Mouse (Mus musculus) liver, embryonic 15.5 days (tissue): ENCODE results near the gene 9930111J21Rik2. TPM values are rescaled to one million over a fixed set of nuclear protein-coding genes. Genes with fewer than 3 reads are reported as not detected.
A peak's percentile ranks its signal among the peaks of the same experiment; 100 is the strongest.
"Not testable (repeated sequence)": the region's sequence is repeated elsewhere in the genome, so short reads cannot be mapped to it uniquely, and the experiment has no call there.

Source experiments
- ATAC-seq: fragments of 200-750 bp; cut with Nextera tagmentation; 2 replicates; pipeline ENCODE4 v1.8.0; 2017; ENCODE audit warnings: moderate number of reproducible peaks, mild to moderate bottlenecking, moderate library complexity; ENCODE audit not compliant: insufficient read depth
- H3K27ac ChIP-seq: fragments of 300-500 bp; sonication (generic); replicated peaks from 2 replicates; pipeline ENCODE4 v1.5.1; 2015; ENCODE audit warnings: mild to moderate bottlenecking, inconsistent platforms
- H3K27me3 ChIP-seq: fragments of 300-500 bp; sonication (generic); 2 replicates; pipeline ENCODE4 v1.6.1; 2015; ENCODE audit warnings: mild to moderate bottlenecking, inconsistent platforms
- H3K36me3 ChIP-seq: fragments of 300-500 bp; sonication (generic); replicated peaks from 2 replicates; pipeline ENCODE4 v1.6.1; 2015; ENCODE audit warnings: moderate library complexity, mild to moderate bottlenecking, inconsistent platforms
- H3K4me1 ChIP-seq: fragments of 300-500 bp; sonication (generic); replicated peaks from 2 replicates; pipeline ENCODE4 v1.6.1; 2015; ENCODE audit warnings: inconsistent platforms
- H3K4me2 ChIP-seq: fragments of 300-500 bp; sonication (generic); 2 replicates; pipeline ENCODE4 v1.6.1; 2015; ENCODE audit warnings: moderate library complexity, mild to moderate bottlenecking, inconsistent platforms
- H3K4me3 ChIP-seq: fragments of 300-500 bp; sonication (generic); replicated peaks from 2 replicates; pipeline ENCODE4 v1.5.1; 2015; ENCODE audit warnings: mild to moderate bottlenecking, inconsistent platforms
- H3K9ac ChIP-seq: fragments of 300-500 bp; sonication (generic); 2 replicates; pipeline ENCODE4 v1.6.1; 2015; ENCODE audit warnings: moderate library complexity, mild to moderate bottlenecking, inconsistent platforms
- H3K9me3 ChIP-seq: fragments of 300-500 bp; sonication (generic); replicated peaks from 2 replicates; pipeline ENCODE4 v1.6.1; 2016; ENCODE audit warnings: inconsistent platforms
- WGBS: fragments of 180-500 bp; shearing (Covaris S2); methylation state at CpG from one replicate; pipeline ENCODE4 v1.1.7; 2015; ENCODE audit warnings: mixed read lengths; ENCODE audit not compliant: insufficient replicate concordance; 5-methylcytosine and 5-hydroxymethylcytosine counted together
- polyA plus RNA-seq: library from polyadenylated mRNA; unstranded; fragments of >200 nt; fragmentation: Nextera tagmentation; extraction: Ambion mirVana; gene quantifications from 2 replicates; pipeline ENCODE4 v1.2.1, GENCODE M21; 2015

Gene 9930111J21Rik2
- polyA plus RNA-seq, 1 experiment from 2014 or later = 1.2 TPM

- H3K27ac ChIP-seq, H3K4me3 ChIP-seq, H3K4me2 ChIP-seq, H3K9me3 ChIP-seq, H3K4me1 ChIP-seq, ATAC-seq, H3K36me3 ChIP-seq, H3K9ac ChIP-seq, H3K27me3 ChIP-seq: not testable (repeated sequence)
- 16% methylated on average over 2 of the region's 2 CpGs for WGBS
Measured at GRCm38 (mm10) chr11:48994018-48994417, 57.0 kb downstream of the 9930111J21Rik2 start, which contains the start of gene Tgtp1. Gene Tgtp1 (minus strand): TSS chr11:48994172.

GRCm38 (mm10) chr11:48993296-48993695 lies 57.7 kb downstream of the 9930111J21Rik2 start:
- 44% methylated on average over 10 of the region's 10 CpGs for WGBS
- H3K27me3 ChIP-seq, ATAC-seq, H3K27ac ChIP-seq, H3K4me3 ChIP-seq, H3K4me1 ChIP-seq, H3K9ac ChIP-seq, H3K4me2 ChIP-seq, H3K9me3 ChIP-seq, H3K36me3 ChIP-seq: not testable (repeated sequence)

- not testable (repeated sequence) for ATAC-seq, H3K9me3 ChIP-seq, H3K36me3 ChIP-seq, H3K27me3 ChIP-seq, H3K27ac ChIP-seq, H3K4me2 ChIP-seq, H3K9ac ChIP-seq, H3K4me1 ChIP-seq, H3K4me3 ChIP-seq
- 43% methylated on average over 4 of the region's 4 CpGs for WGBS
Measured at GRCm38 (mm10) chr11:48991740-48992520, 59.1 kb downstream of the 9930111J21Rik2 start, which contains the start of gene Gm12185. Gene Gm12185 (minus strand): TSS chr11:48992226.

- not testable (repeated sequence) for H3K36me3 ChIP-seq, ATAC-seq, H3K4me3 ChIP-seq, H3K9me3 ChIP-seq, H3K27ac ChIP-seq, H3K9ac ChIP-seq, H3K4me2 ChIP-seq, H3K4me1 ChIP-seq, H3K27me3 ChIP-seq
- 43% methylated on average over 2 of the region's 2 CpGs for WGBS
Measured at GRCm38 (mm10) chr11:48989981-48990380, 61.1 kb downstream of the 9930111J21Rik2 start.

- not testable (repeated sequence) for H3K36me3 ChIP-seq, H3K4me3 ChIP-seq, H3K4me1 ChIP-seq, H3K4me2 ChIP-seq, H3K27ac ChIP-seq, H3K27me3 ChIP-seq, H3K9ac ChIP-seq, ATAC-seq, H3K9me3 ChIP-seq
- WGBS = 26% methylated on average over 2 of the region's 3 CpGs
Measured at GRCm38 (mm10) chr11:48988219-48988618, 62.8 kb downstream of the 9930111J21Rik2 start.

- not testable (repeated sequence) for H3K27ac ChIP-seq, H3K9me3 ChIP-seq, H3K4me3 ChIP-seq, H3K4me2 ChIP-seq, H3K4me1 ChIP-seq, ATAC-seq, H3K27me3 ChIP-seq, H3K36me3 ChIP-seq, H3K9ac ChIP-seq
- WGBS = no CpG with 5 or more reads among the region's 3 CpGs
Measured at GRCm38 (mm10) chr11:48982848-48983247, 68.2 kb downstream of the 9930111J21Rik2 start.

GRCm38 (mm10) chr11:48980052-48980451 lies 71.0 kb downstream of the 9930111J21Rik2 start:
- not testable (repeated sequence) for H3K9ac ChIP-seq, H3K36me3 ChIP-seq, H3K9me3 ChIP-seq, H3K4me3 ChIP-seq, H3K27me3 ChIP-seq, ATAC-seq, H3K4me2 ChIP-seq, H3K27ac ChIP-seq, H3K4me1 ChIP-seq
- WGBS = no CpG with 5 or more reads among the region's 5 CpGs

GRCm38 (mm10) chr11:48979251-48979650 lies 71.8 kb downstream of the 9930111J21Rik2 start, which contains the start of gene 9930111J21Rik1:
Gene 9930111J21Rik1 (minus strand): TSS chr11:48979398.
- H3K36me3 ChIP-seq, H3K9me3 ChIP-seq, H3K27me3 ChIP-seq, H3K9ac ChIP-seq, H3K4me2 ChIP-seq, H3K4me3 ChIP-seq, H3K4me1 ChIP-seq, H3K27ac ChIP-seq: not testable (repeated sequence)
- ATAC-seq = peak; percentile 42; the same call in 1 of the 2 replicates
- WGBS = no CpG with 5 or more reads among the region's 3 CpGs

GRCm38 (mm10) chr11:48978240-48978939 lies 72.7 kb downstream of the 9930111J21Rik2 start, which contains the start of gene Olfr56:
Gene Olfr56 (plus strand): TSS chr11:48978889.
- H3K4me3 ChIP-seq, ATAC-seq, H3K4me2 ChIP-seq, H3K27me3 ChIP-seq, H3K9ac ChIP-seq, H3K4me1 ChIP-seq, H3K36me3 ChIP-seq, H3K27ac ChIP-seq, H3K9me3 ChIP-seq: not testable (repeated sequence)
- no CpG with 5 or more reads among the region's 1 CpGs for WGBS

- WGBS = no CpG with 5 or more reads among the region's 1 CpGs
- H3K27ac ChIP-seq, H3K4me1 ChIP-seq, H3K27me3 ChIP-seq, H3K9me3 ChIP-seq, H3K4me2 ChIP-seq, H3K36me3 ChIP-seq, H3K9ac ChIP-seq, ATAC-seq, H3K4me3 ChIP-seq: not testable (repeated sequence)
Measured at GRCm38 (mm10) chr11:48974686-48975085, 76.4 kb downstream of the 9930111J21Rik2 start.
